Mouse (Mus musculus): ENCODE data around the gene Lrsam1. TPM values are rescaled to one million over a fixed set of nuclear protein-coding genes. Genes with fewer than 3 reads are reported as not detected.
"Not testable (repeated sequence)": the region's sequence is repeated elsewhere in the genome, so short reads cannot be mapped to it uniquely, and the experiment has no call there.

Gene Lrsam1
- 13.1 and 15.3 TPM in 2 replicates for polyA plus RNA-seq (2015; fragmentation: Nextera tagmentation; extraction: Ambion mirVana)

DNA sequence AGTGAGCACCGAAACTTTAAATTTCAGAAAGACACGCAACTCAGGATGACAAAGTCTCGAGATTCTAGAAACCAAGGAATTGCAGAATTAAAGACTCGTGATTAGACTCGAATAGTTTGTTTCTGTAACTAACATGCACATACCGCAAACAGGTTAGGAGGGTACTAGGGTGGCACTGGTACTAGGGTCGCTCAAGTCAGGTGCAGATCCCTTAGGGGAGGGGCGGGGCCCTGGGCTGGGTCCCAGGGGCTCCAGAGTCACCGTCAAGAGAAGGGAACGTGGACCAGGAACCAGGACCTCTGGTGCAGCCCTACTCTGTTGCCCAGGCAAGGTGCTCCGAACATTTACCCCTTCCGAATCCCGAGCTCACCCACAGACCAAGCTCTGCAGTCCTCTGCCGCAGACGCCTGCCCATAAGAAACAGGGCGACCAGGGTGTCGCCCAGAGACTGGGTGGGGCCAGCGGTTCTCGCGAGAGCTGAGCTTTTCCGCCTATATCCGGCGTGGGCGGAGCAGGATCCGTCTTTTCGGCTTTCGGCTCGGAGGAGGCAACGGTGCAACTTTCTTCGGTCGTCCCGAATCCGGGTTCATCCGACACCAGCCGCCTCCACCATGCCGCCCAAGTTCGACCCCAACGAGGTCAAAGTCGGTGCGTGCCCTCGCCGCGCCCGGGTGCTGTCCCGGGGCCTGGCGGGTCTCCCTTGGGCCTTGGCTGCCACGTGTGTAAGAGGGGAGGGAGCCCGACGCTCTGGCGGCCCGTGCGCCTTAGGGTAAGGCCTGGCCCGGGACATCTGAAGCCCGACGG is at the start of gene Lrsam1, which contains the start of gene Rpl12:
Gene Lrsam1 (minus strand): TSS at position 423 of the 804 bp plus-strand sequence.
Gene Rpl12 (plus strand): TSS at position 368 of the 804 bp plus-strand sequence.
- Histone ChIP-seq H3K27me3 (no peaks in the 10 kb centered on the region), H3K9ac (peak within 1 kb of the TSS; percentile 70), H3K4me3 (replicated peaks) (peak within 1 kb of the TSS; percentile 64), H3K9me3 (replicated peaks) (no peaks in the 10 kb centered on the region), H3K4me2 (replicated peaks) (peak within 1 kb of the TSS; percentile 58), H3K4me1 (peaks cover 40% of the 10 kb centered on the region), H3K27ac (replicated peaks) (peak within 1 kb of the TSS; percentile 89), H3K36me3 (peaks cover 31% of the 10 kb centered on the region)
- 2% methylated on average over 55 of the region's 55 CpGs for WGBS
- ATAC-seq (ENCODE audit: insufficient number of reproducible peaks, low FRiP score, low TSS enrichment, low read depth) = peak; percentile 88

DNA sequence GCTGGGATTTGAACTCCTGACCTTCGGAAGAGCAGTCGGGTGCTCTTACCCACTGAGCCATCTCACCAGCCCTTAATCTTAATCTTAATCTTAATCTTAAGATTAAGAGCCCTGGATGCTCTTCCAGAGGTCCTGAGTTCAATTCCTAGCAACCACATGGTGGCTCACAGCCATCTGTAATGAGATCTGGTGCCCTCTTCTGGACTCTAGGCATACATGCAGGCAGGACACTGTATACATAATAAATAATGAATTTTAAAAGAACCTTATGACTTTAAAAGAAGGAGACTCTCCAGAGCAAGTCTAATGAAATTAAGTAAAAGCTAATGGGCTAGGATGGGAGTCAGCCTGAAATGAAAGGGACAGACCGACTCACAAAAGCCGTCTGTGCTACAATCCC is 47.6 kb upstream of the Lrsam1 start:
- not testable (repeated sequence) for H3K27ac ChIP-seq (replicated peaks); H3K9me3 ChIP-seq (replicated peaks); H3K27me3 ChIP-seq; H3K9ac ChIP-seq; H3K4me2 ChIP-seq (replicated peaks); ATAC-seq (ENCODE audit: insufficient number of reproducible peaks, low FRiP score, low TSS enrichment, low read depth); H3K4me1 ChIP-seq; H3K4me3 ChIP-seq (replicated peaks); H3K36me3 ChIP-seq
- WGBS = 87% methylated on average over 4 of the region's 4 CpGs

DNA sequence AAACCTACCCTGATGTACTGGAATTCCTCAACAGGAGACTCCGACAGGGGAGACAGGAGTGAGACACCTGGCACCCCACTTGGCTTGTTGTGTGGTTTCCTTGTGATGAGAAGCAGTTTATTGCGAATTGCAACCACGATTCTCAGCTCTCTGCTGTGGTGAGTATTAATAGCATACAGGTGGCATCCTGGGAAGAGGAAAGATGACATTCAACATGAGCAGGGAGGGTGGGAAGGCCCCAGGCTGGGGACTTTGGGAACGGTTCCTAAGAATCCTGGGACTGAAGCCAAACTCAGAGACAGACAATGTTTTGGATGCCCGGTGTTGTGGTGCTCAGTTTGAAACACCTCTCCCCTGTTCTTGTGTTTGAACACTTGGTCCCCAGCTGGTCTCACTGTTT is 43.6 kb upstream of the Lrsam1 start:
- Histone ChIP-seq H3K4me2 (replicated peaks) (no peak overlapping the region), H3K27me3 (no peaks in the 10 kb centered on the region), H3K9ac (no peak overlapping the region), H3K4me1 (peaks cover 6% of the 10 kb centered on the region; the same call in 1 of the 2 replicates), H3K27ac (replicated peaks) (no peak overlapping the region), H3K4me3 (replicated peaks) (no peak overlapping the region), H3K9me3 (replicated peaks) (no peaks in the 10 kb centered on the region), H3K36me3 (no peaks in the 10 kb centered on the region)
- ATAC-seq (ENCODE audit: insufficient number of reproducible peaks, low FRiP score, low TSS enrichment, low read depth) = no peak
- 43% methylated on average over 5 of the region's 5 CpGs for WGBS

DNA sequence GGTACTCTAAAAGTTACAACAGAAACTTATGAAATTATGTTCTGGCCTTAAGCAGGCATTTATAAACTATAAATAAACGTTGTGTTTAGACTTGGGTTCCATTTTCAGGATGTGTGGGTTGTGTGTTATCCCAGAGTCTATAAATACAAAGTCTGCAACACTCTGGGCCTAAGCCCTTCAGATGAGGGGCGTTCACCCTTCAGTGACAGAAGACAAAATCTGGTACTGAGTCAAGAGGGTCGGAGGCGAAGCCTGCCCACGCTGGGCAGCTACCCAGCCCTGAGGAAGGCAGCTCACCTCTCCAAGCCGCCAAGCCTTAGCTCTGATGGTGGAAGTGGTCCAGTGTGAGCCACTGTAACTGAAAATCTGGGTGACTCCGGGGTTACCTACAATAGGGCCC is 40.7 kb upstream of the Lrsam1 start:
- Histone ChIP-seq H3K4me3 (replicated peaks) (no peak overlapping the region), H3K4me2 (replicated peaks) (no peak overlapping the region), H3K9ac (no peak overlapping the region), H3K27ac (replicated peaks) (no peak overlapping the region), H3K36me3 (no peaks in the 10 kb centered on the region), H3K4me1 (peaks cover 6% of the 10 kb centered on the region; the same call in 1 of the 2 replicates), H3K9me3 (replicated peaks) (no peaks in the 10 kb centered on the region), H3K27me3 (no peaks in the 10 kb centered on the region)
- ATAC-seq (ENCODE audit: insufficient number of reproducible peaks, low FRiP score, low TSS enrichment, low read depth) = no peak
- 79% methylated on average over 7 of the region's 7 CpGs for WGBS

DNA sequence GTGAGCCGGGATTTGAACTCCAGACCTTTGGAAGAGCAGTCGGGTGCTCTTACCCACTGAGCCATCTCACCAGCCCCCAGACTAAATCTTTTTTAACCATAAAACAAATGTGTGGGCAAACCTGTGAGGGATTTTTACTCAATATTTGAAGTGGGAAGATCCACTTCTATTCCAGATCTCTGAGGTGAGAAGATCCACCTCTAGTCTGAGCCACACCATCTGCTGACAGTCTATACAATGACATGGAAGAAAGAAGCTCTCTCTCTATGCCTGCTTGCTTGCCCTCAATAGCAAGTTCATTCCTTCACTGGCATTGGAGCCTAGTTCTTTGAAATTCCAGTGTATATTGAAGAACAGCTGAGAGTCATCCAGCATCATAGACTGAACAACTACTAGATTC is 38.3 kb upstream of the Lrsam1 start:
- Histone ChIP-seq H3K4me3 (replicated peaks) (no peak overlapping the region), H3K4me1 (peaks cover 2% of the 10 kb centered on the region; the same call in 1 of the 2 replicates), H3K4me2 (replicated peaks) (no peak overlapping the region), H3K9me3 (replicated peaks) (no peaks in the 10 kb centered on the region), H3K9ac (no peak overlapping the region), H3K27me3 (no peaks in the 10 kb centered on the region), H3K36me3 (no peaks in the 10 kb centered on the region), H3K27ac (replicated peaks) (no peak overlapping the region)
- 86% methylated on average over 2 of the region's 2 CpGs for WGBS
- ATAC-seq (ENCODE audit: insufficient number of reproducible peaks, low FRiP score, low TSS enrichment, low read depth) = no peak

DNA sequence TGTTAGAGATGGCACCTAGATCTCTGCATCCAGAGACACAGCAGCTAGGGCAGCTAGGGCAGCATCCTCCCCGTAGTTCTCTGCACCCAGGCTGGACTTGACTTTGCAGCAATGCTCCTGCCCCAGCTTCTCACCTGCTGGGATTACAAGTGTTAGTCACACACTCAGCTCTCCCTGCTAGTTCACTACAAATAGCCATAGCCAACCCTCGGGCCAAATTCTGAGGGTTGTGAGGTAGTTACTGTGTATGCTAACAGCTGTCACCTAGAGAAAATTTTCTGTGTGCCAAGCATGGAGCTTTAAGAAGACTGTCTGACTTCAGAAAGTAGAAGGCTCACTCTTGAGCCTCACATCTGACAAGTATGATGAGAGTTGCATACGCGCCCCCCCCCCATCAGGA is 36.4 kb upstream of the Lrsam1 start:
- no peaks in the 10 kb centered on the region for H3K4me1 ChIP-seq
- H3K36me3 ChIP-seq = no peaks in the 10 kb centered on the region
- no peaks in the 10 kb centered on the region for H3K9me3 ChIP-seq (replicated peaks)
- no peak overlapping the region for H3K4me2 ChIP-seq (replicated peaks)
- no peak overlapping the region for H3K27ac ChIP-seq (replicated peaks)
- no peak overlapping the region for H3K9ac ChIP-seq
- H3K27me3 ChIP-seq = no peaks in the 10 kb centered on the region
- 69% methylated on average over 4 of the region's 4 CpGs for WGBS
- no peak for ATAC-seq (ENCODE audit: insufficient number of reproducible peaks, low FRiP score, low TSS enrichment, low read depth)
- no peak overlapping the region for H3K4me3 ChIP-seq (replicated peaks)

DNA sequence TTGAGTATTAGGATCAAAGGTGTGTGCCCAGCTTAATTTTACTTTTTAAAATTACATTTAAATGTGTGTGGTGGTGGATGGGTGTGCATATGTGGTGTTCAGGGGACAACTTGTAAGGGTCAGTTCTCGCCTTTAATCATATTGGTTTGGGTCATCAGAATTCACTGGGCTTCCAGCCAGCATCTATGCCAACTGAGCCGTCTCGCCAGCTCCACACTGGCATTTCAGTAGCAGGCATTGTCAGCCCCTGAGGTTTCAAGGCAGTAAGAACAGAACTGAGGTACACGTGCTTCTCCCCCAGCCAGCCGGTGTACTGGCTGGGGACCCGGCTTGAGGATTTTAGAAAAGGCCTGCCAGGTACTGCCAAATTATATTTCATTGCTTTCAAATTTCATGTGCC is 35.7 kb upstream of the Lrsam1 start:
- H3K9me3 ChIP-seq (replicated peaks) = no peaks in the 10 kb centered on the region
- 68% methylated on average over 6 of the region's 6 CpGs for WGBS

DNA sequence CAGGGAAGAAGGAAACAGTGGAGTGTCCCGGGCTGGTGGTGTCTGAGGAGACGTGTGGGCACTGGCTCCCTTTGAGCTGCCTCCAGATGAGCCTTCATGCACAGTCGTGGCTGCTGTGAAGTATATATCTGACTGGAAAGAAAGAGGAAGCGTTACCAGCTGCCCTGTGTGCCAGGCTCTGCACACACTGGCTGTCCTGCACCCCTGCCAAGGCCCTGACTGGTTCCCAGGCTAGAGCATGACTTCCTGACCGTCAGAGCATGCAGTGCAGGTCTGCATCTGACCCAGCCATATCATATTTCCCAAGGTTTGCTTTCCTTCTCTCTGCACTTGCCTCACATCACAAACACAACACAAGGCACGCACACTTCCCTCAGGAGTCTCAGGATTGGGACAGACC is 30.7 kb upstream of the Lrsam1 start:
- Histone ChIP-seq H3K27me3 (no peaks in the 10 kb centered on the region), H3K9me3 (replicated peaks) (no peaks in the 10 kb centered on the region), H3K36me3 (no peaks in the 10 kb centered on the region), H3K9ac (no peak overlapping the region), H3K27ac (replicated peaks) (no peak overlapping the region), H3K4me1 (no peaks in the 10 kb centered on the region), H3K4me3 (replicated peaks) (no peak overlapping the region), H3K4me2 (replicated peaks) (no peak overlapping the region)
- ATAC-seq (ENCODE audit: insufficient number of reproducible peaks, low FRiP score, low TSS enrichment, low read depth) = no peak
- WGBS = 48% methylated on average over 6 of the region's 6 CpGs

More for the DNA sequence above, 35.7 kb upstream of the Lrsam1 start:
- Histone ChIP-seq H3K9ac (no peak overlapping the region), H3K27me3 (no peaks in the 10 kb centered on the region), H3K4me2 (replicated peaks) (no peak overlapping the region), H3K27ac (replicated peaks) (no peak overlapping the region), H3K36me3 (no peaks in the 10 kb centered on the region), H3K4me3 (replicated peaks) (no peak overlapping the region), H3K4me1 (no peaks in the 10 kb centered on the region)
- ATAC-seq (ENCODE audit: insufficient number of reproducible peaks, low FRiP score, low TSS enrichment, low read depth) = no peak

DNA sequence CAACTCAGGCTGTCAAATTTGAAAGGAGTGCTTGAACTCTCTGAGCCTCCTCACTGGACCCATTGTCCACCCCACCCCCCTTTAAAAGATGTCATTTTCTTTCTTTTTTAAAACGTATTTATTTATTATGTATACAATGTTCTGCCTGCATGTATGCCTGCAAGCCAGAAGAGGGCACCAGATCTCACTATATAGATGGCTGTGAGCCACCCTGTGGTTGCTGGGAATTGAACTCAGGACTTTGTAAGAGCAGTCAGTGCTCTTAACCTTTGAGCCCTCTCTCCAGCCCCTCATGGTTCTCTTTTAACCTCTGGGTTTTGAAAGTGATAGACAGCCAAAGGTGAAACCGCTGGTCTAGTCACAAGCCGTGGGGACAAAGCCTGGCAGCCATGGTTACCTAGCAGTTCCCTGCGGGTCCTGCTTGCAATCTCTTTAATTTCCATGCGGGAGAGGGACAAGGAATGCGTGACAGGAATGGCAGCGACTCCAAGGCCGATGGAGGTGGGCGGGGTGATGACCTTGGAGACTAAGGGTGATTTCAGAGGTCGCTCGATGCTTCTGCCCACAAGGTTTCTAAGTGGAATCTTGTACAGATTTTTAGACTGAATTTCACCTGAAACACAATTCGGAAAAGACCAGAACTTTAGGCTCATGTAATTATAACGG is 28.9 kb upstream of the Lrsam1 start:
- ATAC-seq (ENCODE audit: insufficient number of reproducible peaks, low FRiP score, low TSS enrichment, low read depth) = no peak
- Histone ChIP-seq H3K4me3 (replicated peaks) (no peak overlapping the region), H3K36me3 (no peaks in the 10 kb centered on the region), H3K4me2 (replicated peaks) (no peak overlapping the region), H3K9me3 (replicated peaks) (no peaks in the 10 kb centered on the region), H3K9ac (no peak overlapping the region), H3K27me3 (no peaks in the 10 kb centered on the region), H3K27ac (replicated peaks) (no peak overlapping the region), H3K4me1 (no peaks in the 10 kb centered on the region)
- WGBS = 55% methylated on average over 13 of the region's 13 CpGs

DNA sequence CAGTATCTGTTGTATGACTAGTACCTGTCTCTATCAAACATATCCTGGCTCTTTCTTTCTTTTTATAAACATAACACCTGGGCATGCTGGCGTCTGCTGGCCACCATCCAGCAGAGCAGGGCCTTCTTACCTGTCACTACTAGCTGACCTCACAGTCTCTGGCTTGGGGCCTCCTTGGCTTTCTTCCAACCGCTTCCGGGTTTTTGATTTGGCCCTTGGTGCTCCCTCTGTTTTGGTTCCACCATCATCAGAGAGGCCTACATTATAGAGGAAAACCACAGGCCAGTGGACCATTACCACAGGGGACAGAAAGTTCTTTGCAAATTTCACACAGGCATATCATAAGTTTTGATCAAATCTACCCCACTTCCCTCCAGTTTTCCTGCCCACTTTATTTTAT is 28.0 kb upstream of the Lrsam1 start:
- Histone ChIP-seq H3K36me3 (no peaks in the 10 kb centered on the region), H3K4me1 (no peaks in the 10 kb centered on the region), H3K4me3 (replicated peaks) (no peak overlapping the region), H3K9ac (no peak overlapping the region), H3K9me3 (replicated peaks) (no peaks in the 10 kb centered on the region), H3K27ac (replicated peaks) (no peak overlapping the region), H3K27me3 (no peaks in the 10 kb centered on the region), H3K4me2 (replicated peaks) (no peak overlapping the region)
- WGBS = 64% methylated on average over 3 of the region's 3 CpGs
- no peak for ATAC-seq (ENCODE audit: insufficient number of reproducible peaks, low FRiP score, low TSS enrichment, low read depth)

DNA sequence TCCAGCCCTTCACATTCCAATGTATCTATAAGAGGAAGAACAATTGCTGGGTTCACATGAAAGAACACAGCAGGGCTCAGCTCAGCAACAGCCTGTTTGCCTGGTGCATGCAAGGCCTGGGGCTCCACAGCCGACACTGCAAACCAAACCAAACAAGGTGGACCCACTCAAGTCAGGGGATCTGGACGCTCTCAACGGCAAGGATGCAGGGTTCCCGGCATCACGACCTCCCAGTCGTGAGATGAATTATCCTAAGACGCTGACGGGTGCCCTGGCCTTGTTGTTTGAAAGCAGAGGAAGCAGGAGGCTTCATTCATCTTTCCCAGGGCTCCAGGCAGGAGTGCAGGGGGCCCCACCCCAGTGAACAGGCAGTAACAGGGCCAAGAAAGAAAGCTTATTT is 24.4 kb upstream of the Lrsam1 start:
- Histone ChIP-seq H3K4me3 (replicated peaks) (no peak overlapping the region), H3K9me3 (replicated peaks) (no peaks in the 10 kb centered on the region), H3K27ac (replicated peaks) (no peak overlapping the region), H3K36me3 (no peaks in the 10 kb centered on the region), H3K4me2 (replicated peaks) (no peak overlapping the region), H3K9ac (no peak overlapping the region), H3K4me1 (peaks cover 13% of the 10 kb centered on the region), H3K27me3 (no peaks in the 10 kb centered on the region)
- no peak for ATAC-seq (ENCODE audit: insufficient number of reproducible peaks, low FRiP score, low TSS enrichment, low read depth)
- WGBS = 76% methylated on average over 8 of the region's 8 CpGs
